Mouse (Mus musculus): Measurements from ENCODE around the gene Cacna2d1. TPM values are rescaled to one million over a fixed set of nuclear protein-coding genes. Genes with fewer than 3 reads are reported as not detected.

Cacna2d1 gene
- polyA plus RNA-seq, 1 experiment from 2014 or later, result 14.6 TPM

DNA sequence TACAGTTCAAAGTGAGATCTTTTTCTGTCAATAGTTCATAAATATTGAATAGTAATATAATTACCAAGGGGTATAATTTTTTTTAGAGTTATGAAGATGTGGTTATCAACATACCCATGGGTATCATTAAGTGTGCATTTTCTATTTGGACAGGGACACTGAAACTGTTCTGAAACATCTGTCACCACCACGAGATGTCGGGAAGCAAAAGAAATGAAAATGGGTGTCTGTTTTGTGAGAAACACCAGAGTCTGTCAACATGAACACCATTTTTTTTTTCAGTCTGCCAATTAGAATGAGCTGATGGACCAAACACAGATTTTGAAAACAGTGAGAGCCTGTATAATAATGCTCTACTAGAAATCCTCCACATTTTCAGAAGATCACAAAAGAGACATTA, 153.5 kb downstream of the Cacna2d1 start:
- H3K9ac ChIP-seq, result no peak overlapping the region
- ATAC-seq, result no peak
- H3K4me1 ChIP-seq (replicated peaks), result no peaks in the 10 kb centered on the region
- 56% methylated on average over 2 of the region's 2 CpGs for WGBS
- H3K36me3 ChIP-seq, result no peaks in the 10 kb centered on the region
- H3K4me2 ChIP-seq (replicated peaks), result no peak overlapping the region
- H3K27ac ChIP-seq, result no peak overlapping the region
- H3K27me3 ChIP-seq (replicated peaks), result no peaks in the 10 kb centered on the region
- no peak overlapping the region for H3K4me3 ChIP-seq (replicated peaks)
- no peaks in the 10 kb centered on the region for H3K9me3 ChIP-seq

DNA sequence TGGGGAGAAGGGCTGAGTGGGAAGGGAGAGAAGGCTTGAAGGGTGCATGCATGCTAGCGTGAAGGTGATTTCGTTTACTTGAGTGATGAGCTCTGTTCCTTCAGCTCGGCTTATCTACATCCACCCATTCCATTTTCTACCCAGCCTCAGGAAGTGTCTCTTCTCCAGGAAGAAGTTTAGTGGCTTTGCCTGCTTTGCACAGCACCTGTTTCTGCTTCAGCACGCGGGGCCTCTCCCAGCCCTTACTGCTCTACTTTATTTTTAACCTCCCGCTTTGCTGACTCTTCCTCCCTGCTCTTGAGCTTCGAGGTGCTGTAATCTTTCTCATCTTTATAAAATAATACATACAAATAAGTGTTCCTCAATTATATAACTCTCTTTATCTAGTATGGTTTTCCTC, 158.0 kb downstream of the Cacna2d1 start:
- Histone ChIP-seq H3K4me3 (replicated peaks) (no peak overlapping the region), H3K27ac (no peak overlapping the region), H3K36me3 (no peaks in the 10 kb centered on the region), H3K4me1 (replicated peaks) (no peaks in the 10 kb centered on the region), H3K27me3 (replicated peaks) (no peaks in the 10 kb centered on the region), H3K9ac (no peak overlapping the region), H3K4me2 (replicated peaks) (no peak overlapping the region), H3K9me3 (no peaks in the 10 kb centered on the region)
- ATAC-seq, result no peak
- WGBS, result 74% methylated on average over 7 of the region's 7 CpGs

DNA sequence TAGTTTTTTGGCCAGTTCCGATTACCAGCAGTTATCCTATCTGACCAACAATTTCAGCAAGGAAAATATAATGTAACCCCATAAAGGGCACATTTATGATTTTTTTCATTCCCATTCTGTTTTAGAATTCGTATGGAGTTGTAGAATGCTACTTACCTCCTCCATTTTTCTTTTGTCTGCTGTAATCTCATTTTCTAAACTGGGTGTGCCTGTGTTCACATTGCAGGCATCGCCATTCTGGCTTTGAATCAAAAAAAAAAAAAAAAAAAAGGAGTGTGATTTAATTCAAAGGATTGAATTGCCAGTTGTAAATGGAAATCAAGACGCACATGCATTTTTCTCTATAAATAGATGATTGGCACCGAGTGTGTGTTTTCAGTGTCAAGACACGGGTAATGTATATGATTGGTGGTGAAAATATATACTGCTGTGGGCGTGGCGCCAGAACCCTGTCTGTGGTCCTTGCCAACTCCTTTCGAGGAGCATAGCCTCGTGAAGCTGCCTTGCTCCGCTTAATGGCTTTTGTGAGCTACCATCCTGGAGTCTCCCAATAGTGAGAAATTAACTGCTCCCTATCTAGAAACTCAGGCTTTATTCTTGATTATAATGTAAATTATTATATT, 158.7 kb downstream of the Cacna2d1 start:
- no peak overlapping the region for H3K4me2 ChIP-seq (replicated peaks)
- H3K9ac ChIP-seq, result no peak overlapping the region
- H3K27ac ChIP-seq, result no peak overlapping the region
- no peaks in the 10 kb centered on the region for H3K4me1 ChIP-seq (replicated peaks)
- ATAC-seq, result no peak
- 73% methylated on average over 11 of the region's 11 CpGs for WGBS
- no peaks in the 10 kb centered on the region for H3K36me3 ChIP-seq
- H3K4me3 ChIP-seq (replicated peaks), result no peak overlapping the region
- no peaks in the 10 kb centered on the region for H3K9me3 ChIP-seq
- H3K27me3 ChIP-seq (replicated peaks), result no peaks in the 10 kb centered on the region

DNA sequence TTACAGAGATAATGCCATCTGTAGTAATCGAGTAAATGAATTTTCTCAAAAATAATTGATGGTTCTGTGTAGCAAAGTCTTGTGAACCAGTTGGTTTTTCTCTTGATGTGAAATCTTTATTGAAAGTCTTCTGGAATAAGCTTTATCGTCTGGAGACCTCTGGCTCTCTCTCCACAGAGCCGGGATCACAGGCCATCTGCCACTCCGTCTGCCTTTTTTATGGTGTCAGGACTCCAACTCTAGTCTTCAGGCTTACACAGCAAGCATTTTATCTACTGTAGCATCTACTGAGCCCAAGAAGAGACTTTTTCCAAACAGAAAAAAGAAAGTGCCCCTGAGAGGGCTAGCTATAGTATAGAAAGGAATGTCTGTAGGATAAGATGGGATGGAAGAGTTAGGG, 160.9 kb downstream of the Cacna2d1 start:
- 0 out of 2 replicates have a peak overlapping the region, but pooled peaks have one; percentile 7 for H3K27ac ChIP-seq
- H3K4me1 ChIP-seq (replicated peaks), result no peaks in the 10 kb centered on the region
- no peaks in the 10 kb centered on the region for H3K9me3 ChIP-seq
- 56% methylated on average over 4 of the region's 4 CpGs for WGBS
- no peak overlapping the region for H3K4me2 ChIP-seq (replicated peaks)
- no peak for ATAC-seq
- H3K9ac ChIP-seq, result no peak overlapping the region
- H3K4me3 ChIP-seq (replicated peaks), result no peak overlapping the region
- H3K27me3 ChIP-seq (replicated peaks), result no peaks in the 10 kb centered on the region
- no peaks in the 10 kb centered on the region for H3K36me3 ChIP-seq

DNA sequence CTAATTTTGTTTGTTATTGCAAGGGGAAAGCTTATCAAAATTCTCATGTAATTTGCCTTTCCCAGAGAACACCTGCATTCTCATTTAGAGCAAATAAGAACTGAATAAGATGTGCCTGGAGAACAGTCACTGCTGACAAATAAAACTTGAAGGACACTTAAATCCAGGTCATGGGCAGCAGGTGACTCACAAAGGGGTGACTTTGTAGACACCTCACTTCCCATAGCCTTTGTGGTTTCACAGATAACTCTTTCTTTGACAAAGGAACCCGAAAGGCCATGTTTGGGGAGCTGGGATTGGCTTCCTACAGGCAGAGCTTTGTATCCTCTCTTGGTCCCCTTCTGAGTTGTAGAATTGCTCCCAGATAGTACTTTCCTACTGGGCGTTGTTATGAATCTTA, 164.3 kb downstream of the Cacna2d1 start:
- no peak for ATAC-seq

DNA sequence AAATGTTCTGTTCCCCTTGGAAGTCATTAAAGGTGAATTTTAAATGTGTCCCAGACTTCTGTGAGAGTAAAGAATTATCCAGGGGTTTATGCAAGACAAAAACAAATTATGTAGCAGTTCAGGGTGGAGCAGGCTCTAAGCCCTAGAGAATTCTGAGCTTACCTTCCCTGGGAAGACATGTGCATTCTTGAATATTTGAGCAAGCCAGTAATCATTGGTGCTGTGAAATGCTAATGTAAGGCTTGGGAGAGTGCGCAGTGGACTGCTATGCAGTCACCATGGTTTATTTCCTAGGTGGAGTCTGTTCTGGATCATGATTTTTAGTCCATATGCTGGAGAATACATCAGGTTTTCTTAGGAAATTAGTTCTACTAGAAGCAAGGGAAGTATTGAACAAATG, 167.3 kb downstream of the Cacna2d1 start:
- no peaks in the 10 kb centered on the region for H3K27me3 ChIP-seq (replicated peaks)
- no peaks in the 10 kb centered on the region for H3K4me1 ChIP-seq (replicated peaks)
- H3K9ac ChIP-seq, result no peak overlapping the region
- H3K9me3 ChIP-seq, result no peaks in the 10 kb centered on the region
- WGBS, result 89% methylated on average over 1 of the region's 1 CpGs
- no peak overlapping the region for H3K4me2 ChIP-seq (replicated peaks)
- H3K4me3 ChIP-seq (replicated peaks), result no peak overlapping the region
- no peak for ATAC-seq
- no peaks in the 10 kb centered on the region for H3K36me3 ChIP-seq
- no peak overlapping the region for H3K27ac ChIP-seq

More for the DNA sequence above, 164.3 kb downstream of the Cacna2d1 start:
- Histone ChIP-seq H3K9me3 (no peaks in the 10 kb centered on the region), H3K27ac (no peak overlapping the region), H3K9ac (no peak overlapping the region), H3K4me2 (replicated peaks) (no peak overlapping the region), H3K4me1 (replicated peaks) (no peaks in the 10 kb centered on the region), H3K4me3 (replicated peaks) (no peak overlapping the region), H3K36me3 (no peaks in the 10 kb centered on the region), H3K27me3 (replicated peaks) (no peaks in the 10 kb centered on the region)
- 88% methylated on average over 2 of the region's 2 CpGs for WGBS

DNA sequence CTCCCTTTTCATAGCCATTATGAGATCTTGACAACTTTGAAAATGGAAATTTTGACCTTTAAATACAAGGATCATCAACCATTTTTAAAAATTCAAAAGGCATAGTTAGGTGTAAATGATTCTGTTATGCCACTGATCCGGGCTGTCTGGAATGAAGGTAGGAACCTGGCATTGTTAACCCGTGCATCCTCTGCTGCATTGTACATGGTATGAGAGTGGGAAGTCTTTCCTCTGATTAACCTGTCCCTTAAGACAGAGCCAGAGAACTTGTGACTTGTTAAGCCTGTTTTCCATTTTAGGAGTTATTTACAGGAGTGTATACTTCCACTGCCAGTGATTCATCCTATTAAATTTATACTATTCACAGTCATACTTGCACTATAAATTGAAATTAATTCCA, 171.2 kb downstream of the Cacna2d1 start:
- WGBS, result 71% methylated on average over 2 of the region's 2 CpGs
- H3K27me3 ChIP-seq (replicated peaks), result no peaks in the 10 kb centered on the region
- H3K9ac ChIP-seq, result no peak overlapping the region
- H3K9me3 ChIP-seq, result no peaks in the 10 kb centered on the region
- H3K4me3 ChIP-seq (replicated peaks), result no peak overlapping the region
- no peak overlapping the region for H3K27ac ChIP-seq
- H3K36me3 ChIP-seq, result no peaks in the 10 kb centered on the region
- H3K4me1 ChIP-seq (replicated peaks), result no peaks in the 10 kb centered on the region
- ATAC-seq, result no peak
- H3K4me2 ChIP-seq (replicated peaks), result no peak overlapping the region

DNA sequence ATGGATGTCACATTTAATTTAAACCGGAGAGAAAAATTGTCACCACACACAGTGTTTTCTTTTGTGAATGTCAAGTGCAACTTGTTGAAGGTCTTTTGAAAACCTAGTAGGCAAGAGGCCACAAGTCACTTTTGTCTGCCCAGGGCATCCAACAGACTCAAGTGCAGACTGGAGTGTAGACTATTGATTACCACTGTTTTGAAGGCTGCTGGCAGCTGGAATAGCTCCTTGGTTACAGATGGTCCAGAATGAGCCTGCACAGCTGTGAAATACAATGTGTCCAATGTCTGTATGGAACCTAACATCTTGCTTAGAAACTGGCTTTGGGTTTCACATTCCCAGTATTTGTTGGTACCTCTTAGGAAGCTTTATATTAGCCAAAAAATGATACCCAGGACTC, 176.2 kb downstream of the Cacna2d1 start:
- no peak for ATAC-seq
- Histone ChIP-seq H3K27ac (no peak overlapping the region), H3K9ac (no peak overlapping the region), H3K27me3 (replicated peaks) (no peaks in the 10 kb centered on the region), H3K4me3 (replicated peaks) (no peak overlapping the region), H3K9me3 (no peaks in the 10 kb centered on the region), H3K4me1 (replicated peaks) (no peaks in the 10 kb centered on the region), H3K4me2 (replicated peaks) (no peak overlapping the region), H3K36me3 (no peaks in the 10 kb centered on the region)
- 69% methylated on average over 1 of the region's 1 CpGs for WGBS

DNA sequence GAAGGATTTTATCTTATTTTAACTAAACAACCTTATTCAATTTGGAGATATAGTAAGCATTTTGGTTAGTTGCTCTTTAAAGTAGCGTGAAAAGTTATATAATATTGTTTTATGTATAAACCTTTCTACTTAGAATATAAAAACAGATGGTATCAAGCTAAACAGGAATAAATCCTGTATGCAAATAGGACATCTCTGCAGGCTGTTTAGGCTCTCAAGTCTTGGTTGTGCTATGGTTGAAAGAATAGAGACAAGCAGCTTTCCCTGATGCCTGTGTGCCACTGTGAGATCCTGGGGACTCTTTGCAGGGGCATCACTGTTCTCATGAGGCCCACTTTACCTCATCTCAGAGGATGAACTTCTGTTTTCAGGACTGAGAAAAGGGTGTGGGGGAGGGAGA, 179.4 kb downstream of the Cacna2d1 start:
- no peaks in the 10 kb centered on the region for H3K36me3 ChIP-seq
- no peak for ATAC-seq
- no peak overlapping the region for H3K27ac ChIP-seq
- H3K9ac ChIP-seq, result no peak overlapping the region
- H3K4me2 ChIP-seq (replicated peaks), result no peak overlapping the region
- no peak overlapping the region for H3K4me3 ChIP-seq (replicated peaks)
- no peaks in the 10 kb centered on the region for H3K4me1 ChIP-seq (replicated peaks)
- no peaks in the 10 kb centered on the region for H3K27me3 ChIP-seq (replicated peaks)
- H3K9me3 ChIP-seq, result no peaks in the 10 kb centered on the region
- WGBS, result 83% methylated on average over 1 of the region's 1 CpGs

DNA sequence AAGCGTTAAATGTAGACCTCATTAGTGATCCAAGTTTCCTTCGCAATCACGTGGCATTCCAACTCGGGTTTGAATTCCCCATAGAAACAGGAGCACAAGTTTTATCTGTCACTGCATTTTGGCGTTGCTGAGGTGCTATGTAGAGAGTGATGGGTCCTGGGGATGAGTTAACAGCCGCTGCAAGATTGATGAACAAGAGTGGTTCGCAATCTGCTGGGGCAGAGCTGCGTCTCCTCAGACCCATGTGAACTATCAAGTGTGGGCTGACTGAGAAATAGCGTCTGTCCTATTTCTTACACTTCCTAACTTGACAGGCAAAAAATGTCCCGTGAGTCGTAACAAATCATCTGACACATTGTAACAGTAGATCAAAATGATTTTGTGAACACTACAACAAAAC, 186.8 kb downstream of the Cacna2d1 start:
- ATAC-seq, result no peak
- H3K36me3 ChIP-seq, result no peaks in the 10 kb centered on the region
- no peak overlapping the region for H3K27ac ChIP-seq
- H3K4me1 ChIP-seq (replicated peaks), result no peaks in the 10 kb centered on the region
- H3K9ac ChIP-seq, result no peak overlapping the region
- no peaks in the 10 kb centered on the region for H3K27me3 ChIP-seq (replicated peaks)
- 66% methylated on average over 11 of the region's 11 CpGs for WGBS
- H3K4me2 ChIP-seq (replicated peaks), result no peak overlapping the region
- H3K9me3 ChIP-seq, result no peaks in the 10 kb centered on the region
- no peak overlapping the region for H3K4me3 ChIP-seq (replicated peaks)

DNA sequence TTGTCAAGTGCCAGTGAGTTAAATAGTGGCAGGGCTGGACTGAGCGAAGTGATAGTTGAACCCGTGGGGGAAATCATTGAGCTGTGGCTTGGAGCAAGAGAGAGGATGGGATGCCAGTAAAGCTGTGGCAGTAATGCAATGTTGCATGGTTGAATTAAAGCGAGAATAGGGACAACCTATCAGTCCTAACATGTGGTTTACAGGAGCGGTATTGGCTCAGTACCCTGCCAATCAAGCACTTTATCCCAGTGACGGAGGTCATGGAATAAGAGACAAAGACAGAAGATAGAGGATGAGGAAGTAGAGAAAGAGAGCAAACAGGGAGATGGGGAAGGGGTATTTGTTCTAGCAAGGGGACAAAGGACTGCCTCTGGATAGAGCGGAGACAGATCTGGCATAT, 187.6 kb downstream of the Cacna2d1 start:
- ATAC-seq, result no peak
- no peaks in the 10 kb centered on the region for H3K9me3 ChIP-seq
- H3K27ac ChIP-seq, result no peak overlapping the region
- 89% methylated on average over 6 of the region's 6 CpGs for WGBS
- H3K4me3 ChIP-seq (replicated peaks), result no peak overlapping the region
- H3K9ac ChIP-seq, result no peak overlapping the region
- H3K4me2 ChIP-seq (replicated peaks), result no peak overlapping the region
- H3K4me1 ChIP-seq (replicated peaks), result no peaks in the 10 kb centered on the region
- no peaks in the 10 kb centered on the region for H3K27me3 ChIP-seq (replicated peaks)
- no peaks in the 10 kb centered on the region for H3K36me3 ChIP-seq

DNA sequence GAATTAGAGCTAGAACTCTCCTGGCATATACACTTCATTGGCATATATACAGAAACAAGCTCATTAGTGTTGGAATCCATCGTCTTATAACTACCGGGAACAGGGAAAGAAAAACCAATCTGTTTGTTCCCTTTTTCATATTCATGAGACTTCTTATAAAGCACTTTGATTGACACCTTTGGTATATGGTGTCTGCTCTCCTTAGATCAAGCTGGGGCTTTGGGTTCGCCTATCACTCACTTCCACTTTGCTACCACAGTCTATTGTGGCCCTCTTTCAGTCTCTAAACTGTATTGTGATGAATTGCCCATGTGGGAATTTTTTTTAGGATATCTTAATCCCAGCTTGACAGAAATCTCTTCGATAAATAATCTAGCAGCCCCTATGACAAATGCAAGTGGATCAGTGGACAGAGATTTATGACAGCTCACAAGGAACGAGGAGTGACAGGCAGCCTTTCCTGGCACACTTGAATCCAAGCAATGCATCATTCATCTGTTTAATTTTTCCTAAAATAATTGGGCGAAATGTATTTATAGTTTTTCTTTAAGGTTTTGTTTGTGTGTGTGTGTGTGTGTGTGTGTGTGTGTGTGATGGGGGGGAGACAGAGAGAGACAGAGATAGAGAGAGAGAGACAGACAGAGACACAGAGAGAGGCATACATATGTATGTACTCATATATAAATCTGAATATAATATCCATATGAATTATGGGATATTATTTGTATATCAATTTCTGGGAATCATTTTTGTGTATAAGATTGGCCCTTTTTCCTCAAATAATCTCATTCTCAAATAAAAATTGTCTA, 200.0 kb downstream of the Cacna2d1 start:
- no peaks in the 10 kb centered on the region for H3K4me1 ChIP-seq (replicated peaks)
- H3K4me2 ChIP-seq (replicated peaks), result no peak overlapping the region
- H3K4me3 ChIP-seq (replicated peaks), result no peak overlapping the region
- H3K27me3 ChIP-seq (replicated peaks), result no peaks in the 10 kb centered on the region
- ATAC-seq, result no peak
- no peaks in the 10 kb centered on the region for H3K9me3 ChIP-seq
- no peaks in the 10 kb centered on the region for H3K36me3 ChIP-seq
- H3K27ac ChIP-seq, result no peak overlapping the region
- WGBS, result 80% methylated on average over 6 of the region's 6 CpGs
- H3K9ac ChIP-seq, result no peak overlapping the region

DNA sequence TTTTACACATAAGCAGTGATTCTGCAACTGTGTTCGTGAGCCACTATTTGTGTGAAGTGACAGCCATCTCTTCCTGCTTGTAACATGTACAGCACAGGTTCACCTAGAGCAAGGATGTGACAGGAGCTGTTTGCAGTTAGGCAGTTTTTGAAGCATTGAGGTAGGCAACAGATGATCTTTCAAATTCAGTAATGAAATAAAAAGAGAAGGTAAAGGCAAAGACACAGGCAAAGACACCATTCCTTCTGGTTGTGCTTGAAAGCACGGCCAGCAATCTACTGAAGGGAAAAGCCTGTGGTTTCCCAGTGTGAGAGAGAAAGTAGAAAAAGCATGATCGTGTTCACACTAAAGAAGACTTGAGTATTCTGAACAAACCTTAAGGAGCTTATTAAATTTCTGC, 201.5 kb downstream of the Cacna2d1 start:
- Histone ChIP-seq H3K4me3 (replicated peaks) (no peak overlapping the region), H3K36me3 (no peaks in the 10 kb centered on the region), H3K9me3 (no peaks in the 10 kb centered on the region), H3K27me3 (replicated peaks) (no peaks in the 10 kb centered on the region), H3K4me2 (replicated peaks) (no peak overlapping the region), H3K27ac (no peak overlapping the region), H3K4me1 (replicated peaks) (no peaks in the 10 kb centered on the region), H3K9ac (no peak overlapping the region)
- 84% methylated on average over 3 of the region's 3 CpGs for WGBS
- ATAC-seq, result no peak
